Mouse (Mus musculus): ENCODE results near the gene Gm29554.
"Not testable (repeated sequence)": the region's sequence is repeated elsewhere in the genome, so short reads cannot be mapped to it uniquely, and the experiment has no call there.

Gm29554 gene

GRCm38 (mm10) chrY:12273632-12274031 lies at the start of gene Gm29554:
Gm29554 (plus strand) TSS chrY:12273932.
- DNase-seq (ENCODE audit: low spot score): not testable (repeated sequence)
